Mouse (Mus musculus) CH12F3 (cell line): ENCODE measurements around the gene Zwilch.
"Not testable (repeated sequence)": the region's sequence is repeated elsewhere in the genome, so short reads cannot be mapped to it uniquely, and the experiment has no call there.

ENCODE experiments used
- in situ Hi-C: fragments of 300-500 bp; cut with MboI; formaldehyde crosslinking; loops from 2 replicates; pipeline ENCODE4 v1.14.3; 2020; ENCODE audit warnings: low sequenced_read_pairs

Zwilch gene

GRCm38 (mm10) chr9:64172816-64173665 lies at the start of gene Zwilch, which contains the start of gene Rpl4:
TSS of gene Zwilch (minus strand) at chr9:64173104.
TSS of gene Rpl4 (plus strand) at chr9:64173375.
- in situ Hi-C loops: no loop called here

- in situ Hi-C loops: no loop called here
These were observed 49.2 kb upstream of the Zwilch start for GRCm38 (mm10) chr9:64222098-64222497.

- in situ Hi-C loops: no loop called here
These were observed 48.6 kb upstream of the Zwilch start for GRCm38 (mm10) chr9:64221480-64221879.

GRCm38 (mm10) chr9:64220603-64221002 lies 47.7 kb upstream of the Zwilch start:
- in situ Hi-C loops: no loop called here

GRCm38 (mm10) chr9:64219772-64220420 lies 47.0 kb upstream of the Zwilch start:
- in situ Hi-C loops: no loop called here

- in situ Hi-C loops: no loop called here
These were observed 46.4 kb upstream of the Zwilch start for GRCm38 (mm10) chr9:64219305-64219704.

- in situ Hi-C loops: no loop called here
These were observed 45.0 kb upstream of the Zwilch start for GRCm38 (mm10) chr9:64217887-64218286.

GRCm38 (mm10) chr9:64216641-64217040 lies 43.7 kb upstream of the Zwilch start:
- in situ Hi-C loops: no loop called here

- in situ Hi-C loops: no loop called here
These were observed 43.2 kb upstream of the Zwilch start for GRCm38 (mm10) chr9:64216090-64216489.

- in situ Hi-C loops: no loop called here
These were observed 41.5 kb upstream of the Zwilch start for GRCm38 (mm10) chr9:64214452-64214851.

GRCm38 (mm10) chr9:64207509-64208084 lies 34.7 kb upstream of the Zwilch start:
- in situ Hi-C loops: no loop called here

GRCm38 (mm10) chr9:64202866-64203265 lies 30.0 kb upstream of the Zwilch start:
- in situ Hi-C loops: no loop called here

- in situ Hi-C loops: no loop called here
These were observed 29.4 kb upstream of the Zwilch start for GRCm38 (mm10) chr9:64202331-64202730.

GRCm38 (mm10) chr9:64199897-64200296 lies 27.0 kb upstream of the Zwilch start:
- in situ Hi-C loops: no loop called here

- in situ Hi-C loops: not testable (repeated sequence)
These were observed 26.0 kb upstream of the Zwilch start for GRCm38 (mm10) chr9:64198763-64199418.

GRCm38 (mm10) chr9:64198068-64198762 lies 25.3 kb upstream of the Zwilch start:
- in situ Hi-C loops: no loop called here

- in situ Hi-C loops: no loop called here
These were observed 24.6 kb upstream of the Zwilch start for GRCm38 (mm10) chr9:64197524-64197923.

GRCm38 (mm10) chr9:64195554-64195953 lies 22.6 kb upstream of the Zwilch start:
- in situ Hi-C loops: no loop called here

- in situ Hi-C loops: no loop called here
These were observed 21.0 kb upstream of the Zwilch start for GRCm38 (mm10) chr9:64193879-64194278.

- in situ Hi-C loops: no loop called here
These were observed 11.4 kb upstream of the Zwilch start for GRCm38 (mm10) chr9:64184166-64184840.
